Mouse (Mus musculus) spleen, adult 18-20 months (tissue): ENCODE data around the gene Sinhcaf.
"Not testable (repeated sequence)": the region's sequence is repeated elsewhere in the genome, so short reads cannot be mapped to it uniquely, and the experiment has no call there.

ENCODE experiments used
- DNase-seq, 2 experiments: peaks; one replicate each; pipeline ENCODE4 v3.0.0; 2022; ENCODE audit warnings: mixed read lengths in 2 of 2

Sinhcaf gene

GRCm38 (mm10) chr6:148945509-148946408 lies 508 bp downstream of the Sinhcaf start:
- peak; percentile 34 to 60 for DNase-seq

DNA sequence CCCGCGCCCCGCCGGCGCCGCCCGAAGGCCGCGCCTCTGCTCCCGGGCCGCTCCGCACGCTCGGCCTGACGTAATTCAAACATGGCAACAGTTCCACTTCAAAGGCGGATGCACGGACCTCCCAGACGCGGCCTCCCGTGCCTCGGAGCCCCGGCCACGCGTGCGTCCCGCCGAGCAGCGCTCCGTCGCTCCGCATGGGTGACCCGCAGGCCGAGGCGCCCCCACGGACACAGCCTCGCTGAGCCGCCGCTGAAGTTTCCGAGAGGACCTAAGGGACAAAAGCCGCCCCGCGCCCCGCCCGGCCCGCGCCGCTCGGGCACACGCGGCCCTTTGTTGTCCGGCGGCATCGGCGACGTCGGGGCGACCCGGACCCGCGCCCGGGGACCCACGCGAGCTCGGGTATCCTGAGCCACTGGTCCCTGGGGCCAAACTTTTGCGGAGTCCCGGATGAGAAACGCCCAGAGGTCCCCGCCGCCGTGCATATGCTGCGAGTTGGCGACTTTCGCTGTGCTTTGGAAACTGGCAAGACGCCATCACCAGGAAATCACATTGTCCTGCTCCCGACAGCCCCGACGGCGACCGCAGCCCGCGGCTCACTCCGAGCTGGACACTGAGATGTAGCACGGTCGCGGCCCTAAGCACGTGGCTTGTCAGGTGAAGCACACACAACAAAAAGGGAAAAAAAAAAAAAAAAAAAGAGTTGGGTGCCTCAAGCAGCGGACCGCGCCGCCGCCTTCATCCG lies 1.3 kb downstream of the Sinhcaf start:
- DNase-seq, result peak; percentile 56 to 58

DNA sequence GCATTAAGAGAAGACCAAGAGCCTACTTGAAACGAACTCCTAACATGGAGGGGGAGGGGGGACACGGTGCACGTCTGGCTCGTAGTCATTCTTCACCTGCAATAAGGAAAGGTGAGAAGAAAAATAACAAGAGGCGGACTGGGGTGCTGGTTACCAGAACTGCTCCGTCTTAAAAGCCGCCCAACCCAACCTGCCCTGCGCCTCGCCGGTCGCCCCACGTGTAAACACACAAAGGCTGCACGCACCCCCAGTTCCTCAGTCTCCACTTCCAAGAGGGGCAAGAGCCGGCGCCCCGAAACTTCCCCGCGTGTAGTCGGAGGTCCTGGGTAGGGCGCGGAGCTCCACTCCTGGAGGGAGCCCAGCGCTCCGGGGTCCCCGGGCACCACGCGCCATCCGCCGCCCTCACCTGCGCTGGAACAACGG lies 1.9 kb downstream of the Sinhcaf start:
- DNase-seq, result no peak

DNA sequence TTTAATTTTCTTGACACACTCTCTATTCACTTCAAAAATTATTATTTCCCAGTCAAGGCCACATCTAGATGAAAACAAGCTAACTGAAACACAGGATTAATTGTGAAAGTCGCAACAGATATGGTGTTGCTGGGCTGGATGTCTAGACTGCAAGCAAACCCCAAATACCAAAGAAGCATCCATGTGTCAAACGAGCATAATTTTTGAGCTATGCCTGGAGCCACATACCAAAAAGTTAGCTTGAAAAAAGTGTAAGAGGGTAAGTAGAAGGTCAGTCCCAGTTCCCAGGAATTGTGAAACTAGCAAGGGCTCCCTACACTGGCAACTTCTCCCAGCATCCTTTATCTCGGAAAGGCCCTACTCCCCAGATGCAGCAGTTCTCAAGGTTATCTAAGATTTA lies 2.6 kb downstream of the Sinhcaf start:
- no peak for DNase-seq

DNA sequence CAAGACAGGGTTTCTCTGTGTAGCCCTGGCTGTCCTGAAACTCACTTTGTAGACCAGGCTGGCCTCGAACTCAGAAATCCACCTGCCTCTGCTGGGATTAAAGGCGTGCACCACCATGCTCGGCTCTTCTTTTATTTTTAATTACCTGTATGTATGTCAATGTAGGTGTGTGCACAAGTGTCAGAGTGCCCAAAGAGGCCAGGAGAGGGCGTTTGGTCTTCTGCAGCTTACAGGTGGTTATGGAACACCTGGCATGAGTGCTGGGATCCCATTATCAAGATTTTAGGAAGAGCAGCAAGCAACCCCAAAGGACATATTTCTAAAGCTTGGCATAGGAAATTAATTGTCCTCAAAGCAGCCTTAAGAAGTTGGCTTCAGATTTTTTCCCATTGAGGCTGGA lies 3.9 kb downstream of the Sinhcaf start:
- DNase-seq, result no peak

DNA sequence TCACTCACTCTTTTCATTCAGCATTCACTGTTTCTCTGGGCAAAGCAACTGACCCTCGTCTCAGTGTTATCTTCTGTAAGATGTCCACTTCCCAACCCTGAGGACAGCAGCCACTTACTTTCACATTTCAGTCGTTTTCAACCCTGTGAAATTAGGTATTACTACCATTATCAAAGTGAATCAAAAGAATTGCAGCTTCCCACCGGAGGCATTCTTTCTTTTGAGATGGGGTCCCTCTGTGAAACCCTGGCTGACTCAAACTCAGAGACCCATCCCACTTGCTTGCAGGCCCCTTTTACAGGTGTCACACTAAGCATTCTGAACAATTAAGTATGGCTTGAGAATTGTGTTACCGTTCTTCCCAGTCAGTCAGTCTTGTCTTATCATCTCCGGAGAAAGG lies 4.4 kb downstream of the Sinhcaf start:
- no peak for DNase-seq

DNA sequence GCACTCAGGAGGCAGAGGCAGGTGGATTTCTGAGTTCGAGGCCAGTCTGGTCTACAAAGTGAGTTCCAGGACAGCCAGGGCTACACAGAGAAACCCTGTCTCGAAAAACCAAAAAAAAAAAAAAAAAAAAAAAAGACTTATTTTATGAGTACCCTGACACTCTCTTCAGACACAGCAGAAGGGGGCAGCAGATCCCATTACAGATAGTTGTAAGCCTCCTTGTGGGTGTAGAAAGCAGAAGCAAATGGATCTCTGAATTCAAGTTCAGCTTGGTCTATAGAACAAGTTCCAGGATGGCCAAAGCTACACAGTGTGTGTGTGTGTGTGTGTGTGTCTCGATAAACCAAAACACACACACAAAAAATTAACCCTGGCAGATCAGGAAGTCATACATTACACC lies 5.9 kb downstream of the Sinhcaf start:
- peak in 1 of 2 experiments; percentile 35 for DNase-seq

DNA sequence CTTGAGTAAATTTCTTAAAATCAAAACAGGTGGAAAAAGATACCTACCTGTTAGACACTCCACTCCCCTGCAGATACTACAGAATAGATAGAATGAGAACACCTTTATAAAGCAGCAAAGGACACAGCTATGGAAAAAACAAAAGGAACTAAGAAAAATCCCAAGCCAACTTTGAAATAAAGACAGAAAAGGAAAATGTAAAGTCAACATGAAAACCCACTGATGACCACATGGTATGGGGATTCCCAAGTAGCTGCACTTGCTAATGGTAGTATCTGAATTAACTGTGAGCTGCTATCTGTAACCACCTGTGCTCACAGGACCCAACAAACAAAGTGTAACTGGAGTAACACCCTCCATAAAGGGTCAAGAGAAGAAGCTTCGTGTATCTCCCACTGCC lies 8.6 kb downstream of the Sinhcaf start:
- DNase-seq, result no peak

DNA sequence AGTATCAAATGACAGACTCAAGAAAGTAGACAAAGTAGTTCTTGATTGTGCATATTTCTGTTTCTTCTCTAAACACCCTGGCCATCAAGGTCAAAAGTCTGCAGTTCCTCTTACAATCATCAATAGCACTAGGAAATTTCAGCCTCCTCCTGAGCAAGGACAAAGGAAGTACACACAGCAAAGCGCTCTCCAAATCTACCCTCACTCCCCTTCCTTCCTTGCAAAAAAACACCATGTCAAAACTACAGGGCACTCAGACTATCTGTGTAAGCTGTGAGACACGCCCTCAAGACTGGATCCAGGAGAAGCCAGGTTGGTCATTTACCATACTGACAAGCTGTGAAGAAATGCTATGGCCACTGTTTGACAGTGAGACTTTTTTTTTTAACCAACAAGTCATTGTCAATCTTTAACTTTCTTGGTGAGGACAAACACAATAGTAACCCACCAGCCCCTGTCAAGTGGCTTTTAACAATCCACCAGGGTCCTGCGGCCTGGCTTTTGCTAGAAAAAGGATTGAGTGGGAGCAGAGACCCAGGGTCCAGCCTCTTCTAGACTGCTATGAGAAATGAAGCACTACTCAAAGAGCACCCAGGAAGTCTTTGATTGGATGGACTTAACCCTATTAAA lies 11.2 kb downstream of the Sinhcaf start:
- no peak for DNase-seq

GRCm38 (mm10) chr6:148931281-148931680 lies 15.0 kb downstream of the Sinhcaf start:
- DNase-seq, result peak; percentile 7 to 28

GRCm38 (mm10) chr6:148918841-148919398 lies 27.3 kb downstream of the Sinhcaf start:
- no peak for DNase-seq

DNA sequence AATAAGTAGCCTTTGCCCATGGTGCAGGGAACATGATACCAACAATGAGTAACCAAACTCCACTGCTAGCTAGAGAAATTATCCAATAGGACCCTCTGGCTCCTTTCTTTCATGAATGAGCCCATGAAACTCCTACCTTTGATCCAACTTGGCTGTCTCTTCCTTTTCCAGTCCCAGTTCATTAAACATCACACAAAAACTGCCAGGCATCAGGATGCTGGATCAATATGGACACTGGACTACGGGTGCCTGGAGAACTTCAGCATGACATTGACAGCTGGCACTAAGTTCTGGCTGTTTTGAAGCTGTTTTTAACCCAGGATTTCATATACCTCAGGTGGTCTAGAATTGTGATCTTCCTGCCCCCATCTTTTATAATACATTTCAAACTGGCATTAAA lies 28.6 kb downstream of the Sinhcaf start:
- no peak for DNase-seq

- DNase-seq, result peak in 1 of 2 experiments; percentile 25
Observed at GRCm38 (mm10) chr6:148916817-148917216, 29.4 kb downstream of the Sinhcaf start.

DNA sequence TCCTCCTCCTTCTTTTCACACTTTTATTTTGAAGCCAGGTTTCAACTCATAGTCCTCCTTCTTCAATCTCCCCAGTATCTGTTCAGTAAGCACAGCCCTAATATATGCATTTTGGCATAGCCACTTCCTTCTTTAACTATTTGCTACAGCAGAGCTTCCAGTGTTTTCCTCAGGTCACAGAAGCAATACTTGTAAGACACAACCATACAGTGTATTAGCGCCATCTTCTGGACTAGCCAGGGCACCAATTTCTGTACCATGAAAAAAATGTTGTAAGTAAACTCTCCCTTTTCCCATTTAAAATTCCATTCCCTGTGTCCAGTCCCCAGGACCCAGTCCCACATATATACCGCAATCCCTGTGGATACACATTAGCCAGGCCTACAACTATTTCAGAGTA lies 32.3 kb downstream of the Sinhcaf start:
- peak in 1 of 2 experiments; percentile 37 for DNase-seq

DNA sequence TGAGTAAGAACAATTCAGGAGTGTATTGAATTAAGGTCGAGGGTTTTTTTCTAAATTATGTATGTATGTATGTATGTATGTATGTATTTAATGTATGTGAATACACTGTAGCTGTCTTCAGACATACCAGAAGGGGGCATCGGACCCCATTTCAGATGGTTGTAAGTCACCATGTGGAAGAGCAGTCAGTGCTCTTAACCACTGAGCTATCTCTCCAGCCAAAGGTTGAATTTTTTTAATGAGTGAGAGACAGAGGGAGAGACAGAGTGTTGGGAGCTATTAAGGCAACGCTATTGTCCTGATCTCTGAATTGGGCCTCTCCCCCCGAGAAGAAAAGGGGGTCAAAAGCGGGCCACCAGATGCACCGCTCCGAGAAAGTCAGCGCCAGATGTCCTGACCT lies 34.4 kb downstream of the Sinhcaf start:
- not testable (repeated sequence) for DNase-seq

- no peak for DNase-seq
Observed at GRCm38 (mm10) chr6:148906958-148907357, 39.3 kb downstream of the Sinhcaf start.

DNA sequence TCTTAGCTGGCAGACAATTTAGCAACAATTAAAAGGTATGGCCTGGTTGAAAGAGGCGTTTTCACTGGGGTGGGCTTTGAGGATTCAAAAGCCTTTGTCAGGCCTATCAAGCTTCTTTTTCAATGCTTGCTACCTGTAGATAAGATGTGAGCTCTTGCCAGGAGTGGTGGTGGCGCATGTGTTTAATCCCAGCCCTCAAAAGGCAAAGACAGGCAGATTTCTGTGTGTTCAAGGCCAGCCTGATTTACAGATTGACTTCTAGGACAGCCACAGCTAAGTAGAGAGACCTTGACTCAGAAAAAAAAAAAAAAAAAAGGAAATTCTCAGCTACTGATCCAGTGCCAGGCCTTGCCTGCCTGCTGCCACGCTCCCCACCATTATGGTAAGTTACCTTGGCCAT lies 43.5 kb downstream of the Sinhcaf start:
- no peak for DNase-seq

DNA sequence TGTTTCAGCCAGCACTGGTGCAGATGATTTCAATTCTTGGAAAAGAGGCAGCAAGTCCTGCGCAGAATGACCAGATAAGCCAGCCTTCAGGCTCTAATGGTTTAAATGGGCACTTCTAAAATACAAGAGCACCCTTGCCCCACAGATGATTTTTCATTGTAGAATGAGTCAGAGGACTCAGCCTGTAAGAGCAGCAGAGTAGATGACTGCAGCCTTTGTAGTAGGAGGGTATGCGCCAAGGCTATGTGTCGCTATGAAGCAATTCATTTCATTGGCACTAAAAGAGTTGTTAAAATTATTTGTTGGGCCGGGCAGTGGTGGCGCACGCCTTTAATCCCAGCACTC lies 49.8 kb downstream of the Sinhcaf start:
- DNase-seq, result no peak

DNA sequence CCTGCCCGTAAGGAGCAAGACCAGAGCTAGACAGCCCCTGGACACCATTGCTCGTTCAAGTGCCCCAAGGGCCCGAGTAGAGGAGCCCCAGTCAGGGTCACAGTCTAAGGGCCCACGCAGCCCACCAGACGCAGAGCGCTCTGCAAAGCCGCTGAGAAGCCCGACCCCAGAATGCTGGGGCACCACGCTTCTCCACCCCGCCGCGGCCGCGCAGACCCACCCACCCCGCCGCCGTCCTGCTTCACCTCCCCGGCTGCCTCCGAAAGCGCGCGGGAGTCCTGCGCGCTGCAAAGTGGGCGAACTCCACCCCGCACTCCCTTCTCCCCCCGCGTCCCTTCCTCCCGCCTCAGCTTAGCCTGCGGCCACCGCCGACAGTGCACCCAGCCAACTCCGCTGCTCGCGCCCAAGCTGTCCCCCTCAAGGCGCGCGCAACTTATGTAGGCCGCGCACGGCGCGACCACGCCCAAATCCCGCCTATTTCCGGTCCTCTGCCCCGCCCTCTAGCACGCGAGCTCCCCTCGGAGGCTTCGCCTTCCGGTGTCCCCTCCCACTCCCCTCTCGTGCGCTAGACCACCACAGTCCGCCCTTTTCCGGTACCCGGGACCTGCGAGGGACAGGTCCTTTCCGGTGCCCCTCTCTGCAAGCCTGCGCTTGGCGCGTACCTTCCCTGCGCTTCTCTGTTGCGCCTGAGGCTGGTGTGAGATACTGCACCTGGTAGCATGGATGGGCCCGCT lies 50.3 kb downstream of the Sinhcaf start, which contains the start of gene Caprin2:
Caprin2 (minus strand) TSS at position 465 of the 734 bp plus-strand sequence.
- peak; percentile 92 to 95 for DNase-seq

- DNase-seq, result peak in 1 of 2 experiments; percentile 4
Observed at GRCm38 (mm10) chr6:148894888-148895772, 51.1 kb downstream of the Sinhcaf start.

DNA sequence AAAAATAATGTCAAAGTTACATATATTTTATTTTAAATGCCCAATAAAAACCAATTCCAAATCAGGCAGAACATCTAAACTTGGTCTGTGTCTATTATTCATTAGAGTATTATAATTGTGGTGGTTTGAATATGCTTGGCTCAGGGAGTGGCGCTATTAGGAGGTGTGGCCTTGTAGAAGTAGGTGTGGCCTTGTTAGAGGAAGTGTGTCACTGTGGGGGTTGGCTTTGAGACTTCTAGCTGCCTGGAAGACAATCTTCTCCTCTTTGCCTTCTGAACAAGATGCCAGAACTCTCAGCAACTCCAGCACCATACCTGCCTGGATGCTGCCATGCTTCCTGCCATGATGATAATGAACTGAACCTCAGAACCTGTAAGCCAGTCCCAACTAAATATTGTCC lies 72.4 kb downstream of the Sinhcaf start:
- DNase-seq, result no peak
